9 mouse cellular contexts compared by ENCODE assay signal in the genomic region with DNA sequence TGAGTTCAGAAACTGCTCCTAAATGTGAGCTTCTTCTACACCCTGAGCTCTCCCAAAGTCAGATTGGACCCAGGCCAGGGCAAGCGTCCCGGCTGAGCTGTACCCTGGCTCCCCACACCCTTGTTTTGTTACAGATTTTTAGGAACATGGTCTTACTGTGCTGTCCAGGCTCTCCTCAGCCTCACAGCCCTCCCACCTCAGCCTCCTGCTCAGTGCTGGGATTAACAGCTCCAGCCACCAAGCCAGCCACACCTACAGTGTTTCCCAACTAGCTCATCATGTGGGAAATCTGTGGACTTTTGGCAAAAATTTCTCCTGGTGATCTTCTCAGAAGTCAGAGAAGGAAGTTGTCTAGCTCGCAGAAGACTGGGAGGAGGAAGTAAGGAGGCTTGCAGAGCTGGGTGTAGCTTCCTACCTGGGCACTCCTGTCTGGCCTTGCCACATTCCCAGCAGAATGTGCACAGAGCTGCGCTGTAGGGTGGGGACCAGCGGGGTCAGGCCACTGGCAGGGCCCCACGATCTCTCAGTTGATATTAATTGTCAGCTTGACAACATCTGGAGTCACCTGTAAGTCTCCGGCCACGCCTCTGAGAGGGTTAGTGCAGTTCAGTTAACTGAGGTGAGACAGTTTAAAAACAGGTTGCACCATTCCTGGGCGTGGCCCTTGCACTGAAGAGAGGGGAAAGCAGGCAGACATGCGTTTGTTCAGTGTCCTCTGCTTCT. TPM values are rescaled to one million over a fixed set of nuclear protein-coding genes. Genes with fewer than 3 reads are reported as not detected.
DNase-seq lines count a peak whose midpoint lies in the region; ATAC-seq lines count a peak whose summit lies in the region.
"Had no signal": no experiment of that assay in that cellular context is flagged by ENCODE, and none has a peak within 500 bp of the region (broad histone marks: within the 10 kb centered on the region; RNA-seq: fewer than 3 reads in every experiment).

No protein-coding gene starts in this region.

- no peaks in the 10 kb centered on the region for H3K27me3 ChIP-seq in lung, embryonic 15.5 days
- H3K27me3 ChIP-seq: neural tube, embryonic 13.5 days had no signal

- H3K9me3 ChIP-seq in lung, embryonic 15.5 days, result no peaks in the 10 kb centered on the region
- H3K9me3 ChIP-seq: neural tube, embryonic 13.5 days had no signal

- DNase-seq in ovary, postnatal 14 days (ENCODE audit: low spot score), result peak; percentile 46
- DNase-seq in ovary, adult 18-20 months (ENCODE audit: low spot score), result no peak
- peak; percentile 47 to 59 for DNase-seq in heart, adult 9 months (ENCODE audit: low spot score in 2 of 2)
- peak; percentile 72 for DNase-seq in urinary bladder, postnatal 25 days (ENCODE audit: low spot score)
- DNase-seq in left cerebral cortex, adult 8-10 months (ENCODE audit: low spot score in 2 of 2), result no peak
- no peak for DNase-seq in retina, embryonic 14.5 days (ENCODE audit: low spot score)
- no peak for DNase-seq in left cerebral cortex, adult 9 months (ENCODE audit: low spot score in 2 of 2)

- WGBS in lung, embryonic 15.5 days, result 78% methylated on average over 10 of the region's 10 CpGs

- no peak overlapping the region for H3K9ac ChIP-seq in lung, embryonic 15.5 days
- H3K9ac ChIP-seq: neural tube, embryonic 13.5 days had no signal

- no peak overlapping the region for H3K4me3 ChIP-seq in lung, embryonic 15.5 days
- H3K4me3 ChIP-seq: neural tube, embryonic 13.5 days had no signal

- peaks cover 24% of the 10 kb centered on the region; the same call in 1 of the 2 replicates for H3K36me3 ChIP-seq in lung, embryonic 15.5 days

- peaks cover 34% of the 10 kb centered on the region for H3K4me1 ChIP-seq in lung, embryonic 15.5 days
- H3K4me1 ChIP-seq: neural tube, embryonic 13.5 days had no signal

- peak overlapping the region; percentile 26; the same call in 1 of the 2 replicates for H3K27ac ChIP-seq in lung, embryonic 15.5 days
- H3K27ac ChIP-seq: neural tube, embryonic 13.5 days had no signal

- ATAC-seq in lung, embryonic 15.5 days (ENCODE audit: borderline replicate concordance, extremely low read depth, low FRiP score, low TSS enrichment), result no peak

- no peak overlapping the region for H3K4me2 ChIP-seq in lung, embryonic 15.5 days
- H3K4me2 ChIP-seq: neural tube, embryonic 13.5 days had no signal

RNA-seq across cellular contexts. Expression of gene Naglu, which starts 16.9 kb away (rescaled TPM):
- polyA plus RNA-seq in lung, embryonic 15.5 days (2015; fragmentation: Nextera tagmentation; extraction: Ambion mirVana), result 20.4 and 22.5 TPM in 2 replicates
- total RNA-seq in left cerebral cortex, adult 8-10 months (2022), result 10 to 100 TPM; 10.4 to 18.5 (median 12.8) TPM

RNA-seq across cellular contexts. Expression of gene Hsd17b1, which starts 25.3 kb away (rescaled TPM):
- 0.11 and 0.15 TPM in 2 replicates for polyA plus RNA-seq in lung, embryonic 15.5 days (2015; fragmentation: Nextera tagmentation; extraction: Ambion mirVana)
- 1 to 10 TPM in 1 of 4 experiments, under 1 TPM in 3; 0.46 to 1.8 (median 0.60) TPM for total RNA-seq in left cerebral cortex, adult 8-10 months (2022)

RNA-seq across cellular contexts. Expression of gene Coasy, which starts 29.5 kb away (rescaled TPM):
- 42.8 and 43.2 TPM in 2 replicates for polyA plus RNA-seq in lung, embryonic 15.5 days (2015; fragmentation: Nextera tagmentation; extraction: Ambion mirVana)
- 10 to 100 TPM; 20.7 to 26.2 (median 23.7) TPM for total RNA-seq in left cerebral cortex, adult 8-10 months (2022)

RNA-seq across cellular contexts. Expression of gene Mlx, which starts 34.2 kb away (rescaled TPM):
- 43.4 and 54.1 TPM in 2 replicates for polyA plus RNA-seq in lung, embryonic 15.5 days (2015; fragmentation: Nextera tagmentation; extraction: Ambion mirVana)
- 10 to 100 TPM; 31.1 to 41.9 (median 37.1) TPM for total RNA-seq in left cerebral cortex, adult 8-10 months (2022)

RNA-seq across cellular contexts. Expression of gene Psmc3ip, which starts 42.3 kb away (rescaled TPM):
- 35.1 and 37.5 TPM in 2 replicates for polyA plus RNA-seq in lung, embryonic 15.5 days (2015; fragmentation: Nextera tagmentation; extraction: Ambion mirVana)
- 1 to 10 TPM; 2.2 to 4.7 (median 3.8) TPM for total RNA-seq in left cerebral cortex, adult 8-10 months (2022)

Comparison
In these comparisons a context has a peak if more than half of its experiments do, and no peak if none do; other contexts are left out.
1. DNase-seq: peak in ovary, postnatal 14 days (single experiment), heart, adult 9 months (2 of 2) and urinary bladder, postnatal 25 days (single experiment); none in ovary, adult 18-20 months (single experiment), left cerebral cortex, adult 8-10 months (0 of 2), retina, embryonic 14.5 days (single experiment) and left cerebral cortex, adult 9 months (0 of 2).